Mouse (Mus musculus): ENCODE data around the gene Trpc4ap.
A peak's percentile ranks its signal among the peaks of the same experiment; 100 is the strongest.

The Trpc4ap gene

DNA sequence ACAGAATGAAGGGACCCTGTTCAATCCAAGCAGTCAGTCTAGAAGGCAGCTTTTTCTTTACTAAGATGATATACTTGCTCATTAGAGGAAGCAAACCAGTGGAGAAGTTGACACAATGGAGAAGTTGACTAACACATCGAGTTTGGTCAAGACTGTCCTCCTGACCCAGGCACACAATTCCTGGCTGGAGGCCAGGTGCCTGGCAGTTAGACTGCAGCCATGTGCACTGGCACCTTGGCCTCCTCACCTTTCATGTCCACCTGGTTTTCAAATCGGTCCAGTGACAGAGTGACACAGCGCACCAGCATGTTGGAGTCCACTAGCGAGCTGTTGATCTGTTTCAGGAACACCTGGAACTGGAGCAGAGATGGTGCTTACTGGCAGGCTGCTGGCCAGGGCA lies 54.8 kb downstream of the Trpc4ap start:
- DNase-seq = no peak

DNA sequence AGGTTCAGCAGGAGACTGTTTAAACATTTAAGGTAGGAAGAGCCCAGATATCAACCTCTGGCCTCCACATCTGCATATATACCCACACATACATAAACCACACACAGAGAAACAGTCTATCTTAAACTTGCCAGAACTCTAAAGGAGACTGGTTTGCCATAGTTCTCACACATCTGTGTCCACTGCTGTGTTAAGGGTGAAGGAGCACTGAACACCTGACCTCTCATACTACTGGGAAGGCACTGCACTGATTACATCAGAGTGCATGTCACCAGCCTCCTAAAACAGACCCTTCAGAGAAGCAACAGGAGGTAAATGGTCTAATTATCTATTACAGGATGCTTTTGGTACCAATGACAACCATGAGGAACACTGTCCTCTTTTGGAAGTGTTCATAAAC lies 55.3 kb downstream of the Trpc4ap start:
- DNase-seq = no peak

DNA sequence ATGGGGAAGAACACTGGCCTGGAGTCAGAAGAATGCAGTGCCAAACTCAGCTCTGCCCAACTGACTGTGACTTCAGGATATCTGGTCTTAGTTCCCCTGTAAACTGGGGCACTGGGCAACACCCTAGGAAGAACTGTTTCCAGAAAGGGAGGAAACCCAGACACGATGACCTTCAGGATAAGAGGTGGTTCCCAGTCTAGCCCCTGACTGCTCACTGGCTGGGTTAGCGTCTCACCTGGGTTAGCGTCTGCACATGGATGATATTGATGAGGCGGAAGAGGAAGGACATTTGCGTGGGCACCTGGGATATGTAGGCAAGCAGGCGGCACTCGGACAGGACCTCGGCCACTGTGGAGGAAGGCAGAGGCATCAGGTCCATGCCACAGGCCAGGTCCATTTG lies 56.2 kb downstream of the Trpc4ap start:
- no peak for DNase-seq

GRCm38 (mm10) chr2:155634562-155634961 lies 57.6 kb downstream of the Trpc4ap start:
- DNase-seq = no peak

DNA sequence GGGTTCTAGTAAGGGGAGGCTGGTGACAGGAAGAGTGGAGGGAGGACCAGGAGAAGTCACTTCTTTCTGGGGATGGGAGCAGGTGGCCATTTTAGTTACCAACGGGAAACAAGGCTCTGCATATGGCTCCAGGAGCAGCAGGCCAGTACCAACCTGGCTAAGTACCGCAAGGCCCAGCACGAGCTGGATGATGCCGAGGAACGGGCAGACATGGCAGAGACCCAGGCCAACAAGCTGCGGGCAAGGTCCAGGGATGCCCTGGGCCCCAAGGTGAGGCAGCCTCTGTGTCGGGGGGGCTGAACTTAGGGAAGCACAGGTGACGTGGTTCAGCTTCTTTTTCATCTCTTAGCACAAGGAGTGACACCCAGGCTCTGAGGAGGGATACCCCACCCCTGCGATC lies 58.5 kb downstream of the Trpc4ap start:
- DNase-seq = no peak

DNA sequence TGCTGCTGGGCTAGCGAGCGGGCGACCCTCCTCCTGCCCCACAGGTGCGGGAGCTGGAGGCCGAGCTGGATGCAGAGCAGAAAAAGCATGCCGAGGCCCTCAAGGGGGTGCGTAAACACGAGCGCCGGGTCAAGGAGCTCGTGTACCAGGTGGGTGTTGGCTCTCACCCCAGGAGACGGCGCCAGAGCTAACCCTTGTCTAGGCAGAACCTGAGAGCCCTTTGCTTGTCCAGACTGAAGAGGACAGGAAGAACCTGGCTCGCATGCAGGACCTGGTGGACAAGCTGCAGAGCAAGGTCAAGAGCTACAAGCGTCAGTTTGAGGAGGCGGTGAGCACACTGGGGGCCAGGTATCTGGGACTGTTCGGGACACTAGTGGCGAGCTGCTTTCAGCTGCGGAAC lies 59.1 kb downstream of the Trpc4ap start:
- DNase-seq = no peak

DNA sequence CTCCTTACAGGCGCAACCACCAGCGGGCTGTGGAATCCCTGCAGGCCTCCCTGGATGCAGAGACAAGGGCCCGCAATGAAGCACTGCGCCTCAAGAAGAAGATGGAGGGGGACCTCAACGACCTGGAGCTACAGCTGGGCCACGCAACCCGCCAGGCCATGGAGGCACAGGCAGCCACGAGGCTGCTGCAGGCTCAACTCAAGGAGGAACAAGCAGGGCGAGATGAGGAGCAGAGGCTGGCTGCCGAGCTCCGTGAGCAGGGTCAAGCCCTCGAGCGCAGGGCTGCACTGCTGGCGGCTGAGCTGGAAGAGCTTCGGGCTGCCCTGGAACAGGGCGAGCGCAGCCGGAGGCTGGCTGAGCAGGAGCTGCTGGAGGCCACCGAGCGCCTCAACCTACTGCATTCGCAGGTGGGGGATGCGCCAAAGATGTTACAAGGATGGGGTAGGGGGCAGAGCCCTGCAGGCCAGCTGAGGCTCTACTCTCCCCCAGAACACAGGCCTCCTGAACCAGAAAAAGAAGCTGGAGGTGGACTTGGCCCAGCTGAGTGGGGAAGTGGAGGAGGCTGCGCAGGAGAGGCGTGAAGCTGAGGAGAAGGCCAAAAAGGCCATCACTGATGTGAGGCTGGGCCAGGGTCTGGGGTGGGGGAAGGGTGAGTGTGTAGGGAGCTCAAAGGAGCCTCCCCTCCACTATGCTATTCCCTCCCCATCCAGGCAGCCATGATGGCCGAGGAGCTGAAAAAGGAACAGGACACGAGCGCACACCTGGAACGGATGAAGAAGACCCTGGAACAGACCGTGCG lies 59.8 kb downstream of the Trpc4ap start:
- no peak for DNase-seq

GRCm38 (mm10) chr2:155630590-155631416 lies 61.4 kb downstream of the Trpc4ap start:
- DNase-seq = peak; percentile 55

- DNase-seq = no peak
Measured at GRCm38 (mm10) chr2:155630153-155630552, 62.0 kb downstream of the Trpc4ap start.

DNA sequence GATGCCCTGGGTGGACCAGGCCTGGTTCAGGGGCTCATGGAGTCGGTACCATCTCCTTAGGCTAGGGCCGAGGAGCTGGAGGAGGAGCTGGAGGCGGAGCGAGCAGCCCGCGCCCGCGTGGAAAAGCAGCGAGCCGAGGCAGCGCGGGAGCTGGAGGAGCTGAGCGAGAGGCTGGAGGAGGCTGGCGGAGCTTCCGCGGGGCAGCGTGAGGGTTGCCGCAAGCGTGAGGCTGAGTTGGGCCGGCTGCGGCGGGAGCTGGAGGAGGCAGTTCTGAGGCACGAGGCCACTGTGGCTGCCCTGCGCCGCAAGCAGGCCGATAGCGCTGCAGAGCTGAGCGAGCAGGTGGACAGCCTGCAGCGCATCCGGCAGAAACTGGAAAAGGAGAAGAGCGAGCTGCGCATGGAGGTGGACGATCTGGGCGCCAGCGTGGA lies 62.9 kb downstream of the Trpc4ap start:
- peak; percentile 54 for DNase-seq

DNA sequence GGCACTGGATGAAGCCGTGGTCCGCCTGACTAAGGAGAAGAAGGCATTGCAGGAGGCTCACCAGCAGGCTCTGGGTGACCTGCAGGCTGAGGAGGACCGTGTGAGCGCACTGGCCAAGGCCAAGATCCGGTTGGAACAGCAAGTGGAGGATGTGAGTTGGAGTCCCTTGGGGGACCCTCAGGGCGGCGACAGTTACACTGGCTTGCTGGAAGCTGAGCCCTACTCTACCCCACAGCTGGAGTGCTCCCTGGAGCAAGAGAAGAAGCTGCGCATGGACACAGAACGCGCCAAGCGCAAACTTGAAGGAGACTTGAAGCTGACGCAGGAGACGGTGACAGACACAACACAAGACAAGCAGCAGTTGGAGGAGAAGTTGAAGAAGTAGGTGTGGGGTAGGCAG lies 63.7 kb downstream of the Trpc4ap start:
- DNase-seq = no peak

- DNase-seq = no peak
Measured at GRCm38 (mm10) chr2:155628112-155628511, 64.1 kb downstream of the Trpc4ap start.

DNA sequence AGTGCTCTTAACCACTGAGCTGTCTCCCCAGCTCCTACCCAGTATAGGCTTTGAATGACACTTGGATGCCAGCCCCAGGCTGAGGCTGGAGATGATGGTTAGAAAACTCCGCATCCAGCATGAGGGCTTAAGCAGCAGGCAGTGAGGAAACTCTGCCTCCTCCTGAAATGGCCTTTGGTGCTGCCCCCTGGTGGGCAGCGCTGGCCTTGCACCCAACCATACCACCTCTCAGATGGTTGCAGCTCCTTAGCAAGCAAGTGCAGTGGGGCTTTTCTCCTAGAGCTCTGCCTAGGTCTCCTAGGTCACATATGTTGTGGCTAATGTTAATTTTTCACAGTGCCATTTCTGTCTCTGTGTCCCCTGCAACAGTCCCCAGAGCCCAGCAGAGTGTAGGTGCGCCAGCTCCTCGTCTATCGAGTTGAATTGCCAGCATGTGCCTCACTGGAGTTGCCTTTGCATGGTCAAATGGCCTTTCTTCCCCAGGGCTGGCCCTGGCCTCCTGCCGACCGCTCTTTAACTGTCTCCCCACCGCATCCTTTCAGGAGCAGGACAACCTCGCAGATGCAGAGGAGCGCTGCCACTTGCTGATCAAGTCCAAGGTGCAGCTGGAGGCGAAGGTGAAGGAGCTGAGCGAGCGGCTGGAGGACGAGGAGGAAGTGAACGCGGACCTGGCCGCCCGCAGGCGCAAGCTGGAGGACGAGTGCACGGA lies 65.0 kb downstream of the Trpc4ap start:
- DNase-seq = peak; percentile 87

DNA sequence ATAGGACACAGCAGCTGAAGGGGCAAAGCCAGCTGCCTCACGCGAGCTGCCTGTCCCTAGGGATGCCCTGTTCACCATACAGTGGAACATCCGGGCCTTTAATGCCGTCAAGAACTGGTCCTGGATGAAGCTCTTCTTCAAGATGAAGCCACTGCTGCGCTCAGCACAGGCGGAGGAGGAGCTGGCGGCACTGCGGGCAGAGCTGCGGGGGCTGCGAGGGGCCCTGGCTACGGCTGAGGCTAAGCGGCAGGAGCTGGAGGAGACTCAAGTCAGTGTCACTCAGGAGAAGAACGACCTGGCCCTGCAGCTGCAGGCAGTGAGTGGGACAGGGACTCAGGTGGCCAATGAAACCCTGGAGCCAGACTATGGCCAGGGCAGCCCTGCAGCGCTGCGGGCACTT lies 65.9 kb downstream of the Trpc4ap start:
- no peak for DNase-seq

DNA sequence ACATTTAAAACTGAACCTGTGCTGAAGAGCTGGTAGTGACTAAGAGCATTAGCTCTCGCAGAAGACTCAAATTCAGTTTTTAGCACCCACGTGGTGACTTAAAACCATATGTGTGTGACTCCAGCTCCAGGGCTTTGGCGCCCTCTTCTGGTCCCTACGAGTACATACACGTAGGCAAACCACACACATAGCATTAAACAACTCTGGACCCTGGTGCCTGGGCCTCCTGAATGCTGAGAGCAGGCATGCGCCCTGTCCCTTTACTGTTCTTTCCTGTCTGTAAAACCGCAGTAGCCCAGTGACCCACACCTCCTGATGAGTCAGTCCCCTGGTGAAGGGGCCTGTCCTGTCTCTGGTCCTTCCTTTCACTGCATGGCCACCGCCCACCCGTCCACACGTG lies 67.5 kb downstream of the Trpc4ap start:
- DNase-seq = peak; percentile 71

- no peak for DNase-seq
Measured at GRCm38 (mm10) chr2:155623996-155624395, 68.2 kb downstream of the Trpc4ap start.

- DNase-seq = no peak
Measured at GRCm38 (mm10) chr2:155622606-155623005, 69.6 kb downstream of the Trpc4ap start.

DNA sequence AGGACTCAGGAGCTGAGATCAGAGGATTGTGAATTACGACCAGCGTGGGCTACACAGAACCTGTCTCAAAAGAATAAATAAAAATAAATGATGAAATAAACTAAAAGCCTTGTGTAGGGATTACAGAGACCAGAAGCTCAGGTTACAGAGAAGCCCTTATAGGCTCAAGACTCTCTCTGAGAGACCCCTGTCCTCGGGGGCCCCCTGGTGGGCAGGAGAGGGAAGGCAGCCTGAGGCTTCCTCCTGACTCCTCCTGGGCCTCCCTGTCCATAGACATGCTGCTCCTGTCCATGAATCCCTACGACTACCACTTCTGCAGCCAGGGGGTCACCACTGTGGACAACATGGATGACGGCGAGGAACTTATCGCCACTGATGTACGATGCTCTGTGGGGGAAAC lies 72.4 kb downstream of the Trpc4ap start:
- DNase-seq = peak; percentile 96

DNA sequence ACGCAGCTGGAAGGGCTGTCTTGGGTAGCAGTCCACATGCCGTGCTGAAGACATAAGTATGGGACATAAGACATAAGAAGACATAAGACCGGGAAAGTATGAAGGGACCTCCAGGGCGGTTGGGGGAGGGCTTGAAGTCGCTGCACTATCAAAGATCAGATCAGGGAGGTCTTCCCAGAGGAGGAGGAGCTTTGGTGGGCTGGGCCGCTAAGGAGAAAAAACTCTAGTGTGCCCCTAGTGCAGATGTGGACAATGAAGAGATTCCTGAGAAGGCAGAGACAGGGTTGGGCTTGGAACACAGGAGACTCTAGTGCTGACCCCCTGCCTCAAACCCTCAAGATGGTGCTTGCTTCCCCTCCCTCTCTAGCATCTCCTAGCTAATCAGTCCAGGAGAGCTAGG lies 75.2 kb downstream of the Trpc4ap start:
- no peak for DNase-seq

GRCm38 (mm10) chr2:155613953-155614352 lies 78.2 kb downstream of the Trpc4ap start:
- DNase-seq = no peak

DNA sequence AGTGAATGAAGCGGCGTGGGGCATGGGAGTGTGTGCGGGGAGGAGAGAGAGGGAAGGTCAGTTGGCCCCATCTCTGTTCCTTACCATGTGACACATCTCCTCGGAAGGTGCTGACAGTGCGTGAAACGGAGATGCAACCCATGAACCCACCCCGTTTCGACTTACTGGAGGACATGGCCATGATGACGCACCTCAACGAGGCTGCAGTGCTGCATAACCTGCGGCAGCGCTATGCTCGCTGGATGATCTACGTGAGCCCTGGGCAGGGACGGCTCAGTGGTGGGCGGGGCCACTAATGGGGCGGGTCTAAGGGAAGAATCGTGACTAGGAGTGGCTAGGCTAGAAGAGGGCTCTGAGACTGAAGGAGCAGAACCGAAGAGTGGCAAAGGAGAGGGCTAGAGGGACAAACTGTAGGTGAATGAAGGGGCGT lies 78.8 kb downstream of the Trpc4ap start:
- peak; percentile 85 for DNase-seq

DNA sequence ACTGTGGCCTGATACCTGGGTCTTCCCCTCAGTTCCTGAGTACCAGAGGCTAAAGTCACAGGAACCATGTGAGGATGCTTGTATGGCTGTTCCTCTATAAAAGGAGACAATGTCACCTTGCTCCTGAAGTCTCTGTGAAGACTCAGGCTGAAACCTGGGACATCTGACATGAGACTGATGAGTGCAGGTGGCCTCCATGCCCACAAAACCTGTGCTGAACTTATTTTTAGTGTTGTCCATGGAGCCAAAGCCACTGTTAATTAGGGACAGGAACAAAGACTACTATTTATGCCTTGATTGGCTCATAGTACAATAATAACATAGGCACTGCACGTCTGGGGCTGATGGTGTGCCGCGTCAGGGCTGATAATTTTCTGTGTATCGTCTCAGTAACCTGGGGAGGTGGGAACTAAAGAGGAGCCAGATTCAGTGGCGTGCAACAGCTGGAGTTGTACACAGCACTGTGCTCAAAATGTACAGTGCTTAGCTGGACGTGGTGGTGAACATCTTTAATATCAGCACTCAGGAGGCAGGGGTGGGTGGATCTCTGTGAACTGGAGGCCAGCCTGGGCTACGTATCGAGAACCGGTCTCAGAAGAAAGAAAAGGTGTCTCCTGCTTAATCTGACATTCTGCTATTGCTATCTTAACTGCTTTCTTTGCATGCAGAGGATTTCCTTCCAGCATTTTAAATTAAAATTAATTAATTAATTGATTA lies 80.2 kb downstream of the Trpc4ap start:
- DNase-seq = no peak

- DNase-seq = no peak
Measured at GRCm38 (mm10) chr2:155610978-155611377, 81.2 kb downstream of the Trpc4ap start, which contains the start of gene Myh7b. Gene Myh7b (plus strand): TSS chr2:155611212.

Measured in thymus, postnatal 4 days (tissue).